Mouse (Mus musculus) heart, embryonic 11.5 days (tissue): Measurements from ENCODE around the gene Prrx2. TPM values are rescaled to one million over a fixed set of nuclear protein-coding genes. Genes with fewer than 3 reads are reported as not detected.

ENCODE experiments used
- ATAC-seq: fragments of 200-750 bp; cut with Nextera tagmentation; replicated peaks from 2 replicates; pipeline ENCODE4 v1.8.0; 2017; ENCODE audit warnings: moderate library complexity; ENCODE audit not compliant: insufficient number of reproducible peaks, low FRiP score, low TSS enrichment
- H3K27ac ChIP-seq: fragments of 300-500 bp; sonication (generic); 2 replicates; pipeline ENCODE4 v1.5.1; 2014; ENCODE audit warnings: mild to moderate bottlenecking, low read depth, low read length
- H3K27me3 ChIP-seq: fragments of 300-500 bp; sonication (generic); 2 replicates; pipeline ENCODE4 v1.6.1; 2014; ENCODE audit warnings: mild to moderate bottlenecking, low read length, mixed read lengths; ENCODE audit not compliant: control insufficient read depth, insufficient read depth
- H3K36me3 ChIP-seq: fragments of 300-500 bp; sonication (generic); 2 replicates; pipeline ENCODE4 v1.6.1; 2014; ENCODE audit warnings: mild to moderate bottlenecking, low read length, moderate library complexity, mixed read lengths; ENCODE audit not compliant: control insufficient read depth, insufficient read depth
- H3K4me1 ChIP-seq: fragments of 300-500 bp; sonication (generic); 2 replicates; pipeline ENCODE4 v1.6.1; 2014; ENCODE audit warnings: low read length; ENCODE audit not compliant: control insufficient read depth, insufficient read depth
- H3K4me2 ChIP-seq: fragments of 300-500 bp; sonication (generic); 2 replicates; pipeline ENCODE4 v1.6.1; 2014; ENCODE audit warnings: mild to moderate bottlenecking, moderate library complexity
- H3K4me3 ChIP-seq: fragments of 300-500 bp; sonication (generic); 2 replicates; pipeline ENCODE4 v1.5.1; 2014; ENCODE audit warnings: low read depth, low read length
- H3K9ac ChIP-seq: fragments of 300-500 bp; sonication (generic); 2 replicates; pipeline ENCODE4 v1.6.1; 2014; ENCODE audit warnings: mild to moderate bottlenecking, low read depth, low read length, moderate library complexity
- H3K9me3 ChIP-seq: fragments of 300-500 bp; sonication (generic); replicated peaks from 2 replicates; pipeline ENCODE4 v1.6.1; 2016; ENCODE audit warnings: low read length; ENCODE audit not compliant: control insufficient read depth
- WGBS: fragments of 180-500 bp; shearing (Covaris S2); extraction: QIAGEN DNeasy Blood & Tissue Kit; methylation state at CpG from one replicate; pipeline ENCODE4 v1.1.7; 2014; ENCODE audit not compliant: insufficient replicate concordance; 5-methylcytosine and 5-hydroxymethylcytosine counted together
- polyA plus RNA-seq: library from polyadenylated mRNA; unstranded; fragments of >200 nt; fragmentation: Nextera tagmentation; extraction: Ambion mirVana; gene quantifications from 2 replicates; pipeline ENCODE4 v1.2.1, GENCODE M21; 2014

The Prrx2 gene
- polyA plus RNA-seq, 1 experiment from 2014 or later = 55.8 TPM

DNA sequence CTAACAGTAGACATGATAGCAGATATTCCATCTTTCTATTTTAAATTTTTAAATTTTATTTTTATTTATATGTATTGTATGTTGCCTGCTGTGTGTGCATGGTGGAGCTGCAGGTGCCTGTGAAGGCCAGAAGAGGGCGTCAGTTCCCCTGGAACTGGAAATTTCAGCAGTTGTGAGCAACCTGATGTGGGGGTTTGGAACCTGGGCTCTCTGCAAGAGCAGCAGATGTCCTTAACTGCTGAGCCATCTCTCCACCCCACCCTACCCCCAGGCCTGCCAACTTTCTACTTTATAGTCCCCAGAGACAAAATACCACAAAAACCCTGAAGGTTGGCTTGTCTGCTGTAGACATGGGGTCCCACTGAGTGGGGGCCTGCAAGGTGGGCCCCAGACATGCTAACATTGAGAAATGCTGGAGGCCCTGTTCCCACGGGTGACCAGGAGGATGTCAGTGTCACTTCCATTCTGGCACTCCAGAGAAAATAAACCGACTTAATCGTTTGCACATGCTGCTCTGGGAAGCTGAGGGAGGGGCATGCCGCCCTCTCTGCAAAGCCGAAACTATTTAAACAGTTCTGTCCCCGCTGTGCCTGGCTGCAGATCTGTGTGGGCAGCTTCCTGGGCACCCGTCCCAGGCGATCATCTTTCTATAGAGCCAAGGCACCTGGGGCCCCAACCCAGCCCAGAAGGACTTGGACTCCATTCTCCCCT is 50.8 kb downstream of the Prrx2 start:
- WGBS = 54% methylated on average over 9 of the region's 9 CpGs
- Histone ChIP-seq H3K9ac (no peak overlapping the region), H3K27me3 (no peaks in the 10 kb centered on the region), H3K27ac (no peak overlapping the region; the same call in 1 of the 2 replicates), H3K36me3 (peaks cover 12% of the 10 kb centered on the region), H3K4me1 (no peaks in the 10 kb centered on the region), H3K4me3 (no peak overlapping the region), H3K9me3 (0 out of 2 replicates have a peak, but pooled peaks cover 3% of the 10 kb centered on the region), H3K4me2 (no peak overlapping the region)
- no peak for ATAC-seq

DNA sequence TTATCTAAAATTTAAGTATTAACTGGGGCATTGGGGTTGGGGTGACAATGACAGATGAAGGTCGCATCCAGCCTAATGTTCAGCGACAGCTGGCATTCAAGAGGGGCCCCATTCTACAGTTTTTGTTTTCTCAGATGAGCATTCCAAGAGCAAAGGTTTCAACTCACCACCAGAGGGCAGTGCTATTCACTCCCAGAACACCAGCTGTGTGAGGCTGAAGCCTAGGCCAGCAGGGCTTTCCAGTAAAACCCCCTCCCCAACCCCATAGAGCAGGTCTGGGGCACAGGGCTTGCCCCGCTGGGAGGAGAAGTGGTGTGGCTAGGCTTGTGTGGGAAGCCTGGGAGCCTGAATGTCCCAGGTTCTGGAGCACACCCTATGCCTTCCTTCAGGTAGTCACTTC is 56.2 kb downstream of the Prrx2 start:
- H3K27me3 ChIP-seq = no peaks in the 10 kb centered on the region
- 6% methylated on average over 3 of the region's 3 CpGs for WGBS
- 0 out of 2 replicates have a peak, but pooled peaks have one; percentile 22 for ATAC-seq
- H3K4me2 ChIP-seq = no peak overlapping the region
- H3K9ac ChIP-seq = no peak overlapping the region
- H3K9me3 ChIP-seq = 0 out of 2 replicates have a peak, but pooled peaks cover 3% of the 10 kb centered on the region
- no peaks in the 10 kb centered on the region for H3K36me3 ChIP-seq
- H3K27ac ChIP-seq = no peak overlapping the region
- H3K4me1 ChIP-seq = no peaks in the 10 kb centered on the region
- no peak overlapping the region for H3K4me3 ChIP-seq

DNA sequence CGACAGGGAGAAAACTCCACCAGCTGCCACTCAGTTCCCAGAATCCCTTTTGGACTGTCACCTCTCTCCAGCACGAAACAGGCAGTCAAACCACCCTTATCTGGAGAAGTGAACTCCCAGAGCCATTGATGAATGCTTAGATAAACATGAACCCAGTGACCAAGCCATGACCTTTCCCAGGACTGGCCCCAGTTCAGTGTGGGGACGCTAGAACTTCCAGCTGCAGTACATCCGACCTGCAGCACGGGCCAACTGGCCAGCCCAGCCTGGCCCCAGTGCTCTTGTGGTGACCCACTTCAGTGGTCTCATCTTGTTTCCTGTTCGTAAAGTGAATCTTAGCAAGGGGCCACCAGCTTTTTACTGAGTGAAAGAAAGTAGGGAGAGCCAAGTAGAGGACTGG is 58.6 kb downstream of the Prrx2 start:
- H3K4me2 ChIP-seq = no peak overlapping the region
- H3K4me3 ChIP-seq = no peak overlapping the region
- no peak overlapping the region for H3K9ac ChIP-seq
- no peaks in the 10 kb centered on the region for H3K9me3 ChIP-seq
- 20% methylated on average over 6 of the region's 6 CpGs for WGBS
- no peak for ATAC-seq
- H3K4me1 ChIP-seq = peaks cover 10% of the 10 kb centered on the region; the same call in 1 of the 2 replicates
- H3K27ac ChIP-seq = no peak overlapping the region
- H3K27me3 ChIP-seq = no peaks in the 10 kb centered on the region
- H3K36me3 ChIP-seq = no peaks in the 10 kb centered on the region

DNA sequence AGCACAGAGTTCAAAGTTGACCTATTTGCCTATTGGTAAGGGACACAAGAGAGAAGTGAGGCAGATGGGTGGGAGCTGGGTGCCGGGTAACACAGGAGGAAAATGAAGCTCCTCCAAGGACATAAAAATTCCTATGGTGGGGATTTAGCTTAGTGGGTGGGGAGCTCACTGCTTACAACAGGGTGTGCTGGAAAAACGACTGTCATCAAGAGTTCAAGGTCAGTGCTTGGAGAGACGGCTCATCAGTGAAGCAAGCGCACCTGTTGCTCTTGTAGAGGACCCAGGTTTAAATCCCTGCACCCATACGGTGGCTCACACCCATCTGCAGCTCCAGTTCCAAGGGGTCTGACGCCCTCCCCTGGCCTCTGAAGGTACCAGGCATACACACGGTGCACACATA is 59.2 kb downstream of the Prrx2 start:
- no peak overlapping the region for H3K4me2 ChIP-seq
- H3K36me3 ChIP-seq = no peaks in the 10 kb centered on the region
- no peak for ATAC-seq
- no peaks in the 10 kb centered on the region for H3K27me3 ChIP-seq
- no peak overlapping the region for H3K4me3 ChIP-seq
- H3K4me1 ChIP-seq = peaks cover 10% of the 10 kb centered on the region; the same call in 1 of the 2 replicates
- no peaks in the 10 kb centered on the region for H3K9me3 ChIP-seq
- WGBS = 79% methylated on average over 7 of the region's 7 CpGs
- no peak overlapping the region for H3K9ac ChIP-seq
- no peak overlapping the region for H3K27ac ChIP-seq

DNA sequence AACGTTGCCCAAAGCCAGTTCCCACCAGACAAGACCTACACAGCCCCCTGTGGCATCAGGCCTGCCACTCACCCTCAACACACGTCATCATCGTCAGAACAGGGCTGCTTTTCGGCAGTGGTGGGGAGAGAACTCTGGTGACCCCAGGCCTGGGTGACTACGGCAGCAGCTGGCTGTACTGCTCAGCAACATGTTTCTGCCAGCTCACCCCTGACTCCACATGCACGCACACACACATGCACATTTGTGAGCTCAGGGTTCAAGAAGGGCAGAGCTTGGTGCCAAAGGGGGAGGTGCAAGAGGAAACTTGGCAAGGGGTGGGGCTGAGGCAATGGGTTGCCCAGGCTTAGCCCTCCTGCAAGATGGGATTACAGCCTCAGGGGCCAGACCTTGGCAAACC is 62.5 kb downstream of the Prrx2 start:
- no peaks in the 10 kb centered on the region for H3K36me3 ChIP-seq
- ATAC-seq = no peak
- H3K27ac ChIP-seq = no peak overlapping the region
- H3K9ac ChIP-seq = no peak overlapping the region
- H3K9me3 ChIP-seq = no peaks in the 10 kb centered on the region
- no peak overlapping the region for H3K4me2 ChIP-seq
- H3K4me3 ChIP-seq = no peak overlapping the region
- peaks cover 17% of the 10 kb centered on the region; the same call in 1 of the 2 replicates for H3K4me1 ChIP-seq
- H3K27me3 ChIP-seq = peaks cover 8% of the 10 kb centered on the region
- WGBS = 36% methylated on average over 6 of the region's 6 CpGs

DNA sequence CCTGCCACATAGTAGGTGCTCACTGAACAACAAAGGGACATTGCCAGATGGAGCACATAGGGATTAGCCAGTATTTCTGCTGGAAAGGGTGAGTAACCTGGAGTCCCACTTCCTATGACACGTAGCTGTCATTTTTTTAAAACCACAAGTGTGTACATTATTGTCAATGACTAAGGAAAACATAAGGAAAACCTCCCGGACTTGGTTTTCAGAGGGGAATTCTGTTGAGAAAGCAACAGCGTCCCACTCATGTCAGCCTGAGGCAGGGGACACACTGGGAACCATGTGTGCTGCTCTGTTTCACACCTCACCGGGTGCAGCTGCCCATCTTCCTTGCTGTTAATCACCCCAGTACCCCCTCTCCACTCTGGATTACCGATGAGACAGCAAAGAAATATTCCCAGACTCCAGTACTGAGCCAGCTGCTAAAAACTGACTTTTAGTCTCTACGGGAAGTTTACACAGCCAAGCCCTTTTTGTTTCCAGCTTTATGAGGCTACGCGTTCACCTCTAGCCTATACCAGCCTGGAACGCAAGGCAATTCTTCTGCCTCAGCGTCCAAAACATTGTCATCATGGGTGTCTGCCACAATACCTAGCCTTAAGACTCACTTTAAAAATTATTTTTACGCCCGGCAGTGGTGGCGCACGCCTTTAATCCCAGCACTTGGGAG is 64.8 kb downstream of the Prrx2 start:
- H3K27ac ChIP-seq = no peak overlapping the region
- H3K9ac ChIP-seq = no peak overlapping the region
- no peaks in the 10 kb centered on the region for H3K36me3 ChIP-seq
- ATAC-seq = no peak
- no peaks in the 10 kb centered on the region for H3K9me3 ChIP-seq
- no peak overlapping the region for H3K4me3 ChIP-seq
- H3K4me1 ChIP-seq = peaks cover 28% of the 10 kb centered on the region
- H3K27me3 ChIP-seq = peaks cover 11% of the 10 kb centered on the region
- no peak overlapping the region for H3K4me2 ChIP-seq
- 88% methylated on average over 14 of the region's 14 CpGs for WGBS

DNA sequence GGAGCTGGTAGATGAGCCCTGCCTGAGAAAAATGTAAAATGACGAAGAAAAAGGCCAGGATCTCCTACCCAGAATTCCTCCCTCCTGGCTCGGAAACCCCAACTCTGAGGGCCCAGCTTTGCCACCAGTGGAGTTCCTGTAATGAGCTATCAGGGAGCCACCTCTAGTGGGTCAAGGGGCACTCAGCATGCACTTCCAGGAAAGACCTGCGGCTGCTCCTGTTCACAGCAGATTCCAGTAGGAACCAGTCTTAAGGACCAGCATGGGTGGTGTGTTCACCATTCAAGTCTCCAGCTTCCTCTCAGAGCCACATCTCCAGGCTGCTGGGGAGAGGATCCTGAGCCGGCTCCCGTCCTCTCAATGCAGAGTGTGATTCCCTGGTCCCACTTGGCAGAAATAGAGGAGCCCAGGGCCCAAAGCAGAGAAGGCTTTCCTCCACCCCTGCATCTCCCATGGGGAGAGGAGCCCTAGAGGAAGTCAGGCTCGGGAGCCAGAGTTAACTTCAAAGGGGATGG is 66.9 kb downstream of the Prrx2 start:
- Histone ChIP-seq H3K27ac (no peak overlapping the region), H3K4me1 (peaks cover 34% of the 10 kb centered on the region), H3K9me3 (no peaks in the 10 kb centered on the region), H3K9ac (no peak overlapping the region), H3K36me3 (no peaks in the 10 kb centered on the region), H3K27me3 (peaks cover 11% of the 10 kb centered on the region), H3K4me2 (peak overlapping the region; percentile 76; the same call in 1 of the 2 replicates), H3K4me3 (no peak overlapping the region)
- ATAC-seq = no peak
- WGBS = 41% methylated on average over 6 of the region's 6 CpGs

DNA sequence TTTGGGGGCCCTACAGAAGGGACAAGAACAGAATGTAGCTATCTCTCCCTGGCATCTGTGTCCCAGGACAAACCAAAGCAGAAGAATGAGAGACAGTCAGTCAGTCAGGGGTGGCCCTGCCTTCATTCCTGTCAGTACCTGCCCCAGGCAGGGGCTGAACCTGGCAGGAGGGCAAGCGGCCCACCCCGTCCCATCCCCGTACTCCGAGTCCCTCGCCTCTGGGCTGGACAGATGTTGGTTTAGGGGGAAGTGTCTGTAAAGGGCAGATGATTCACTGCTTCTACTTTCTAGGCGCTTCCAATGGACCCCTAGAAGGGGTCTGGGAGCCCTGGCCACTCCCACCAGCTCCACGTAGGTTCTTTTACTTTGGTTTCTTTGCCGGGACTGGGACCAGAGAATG is 67.5 kb downstream of the Prrx2 start:
- H3K36me3 ChIP-seq = no peaks in the 10 kb centered on the region
- H3K9ac ChIP-seq = peak overlapping the region; percentile 59; the same call in 1 of the 2 replicates
- ATAC-seq = no peak
- no peak overlapping the region for H3K27ac ChIP-seq
- peak overlapping the region; percentile 42; the same call in 1 of the 2 replicates for H3K4me3 ChIP-seq
- H3K9me3 ChIP-seq = no peaks in the 10 kb centered on the region
- H3K27me3 ChIP-seq = peaks cover 11% of the 10 kb centered on the region
- WGBS = 39% methylated on average over 8 of the region's 8 CpGs
- H3K4me1 ChIP-seq = peaks cover 31% of the 10 kb centered on the region
- H3K4me2 ChIP-seq = peak overlapping the region; percentile 76
